Mouse (Mus musculus): ENCODE measurements around the gene Pdhb. TPM values are rescaled to one million over a fixed set of nuclear protein-coding genes. Genes with fewer than 3 reads are reported as not detected.

The Pdhb gene
- polyA plus RNA-seq, 1 experiment from 2014 or later = 413 TPM

DNA sequence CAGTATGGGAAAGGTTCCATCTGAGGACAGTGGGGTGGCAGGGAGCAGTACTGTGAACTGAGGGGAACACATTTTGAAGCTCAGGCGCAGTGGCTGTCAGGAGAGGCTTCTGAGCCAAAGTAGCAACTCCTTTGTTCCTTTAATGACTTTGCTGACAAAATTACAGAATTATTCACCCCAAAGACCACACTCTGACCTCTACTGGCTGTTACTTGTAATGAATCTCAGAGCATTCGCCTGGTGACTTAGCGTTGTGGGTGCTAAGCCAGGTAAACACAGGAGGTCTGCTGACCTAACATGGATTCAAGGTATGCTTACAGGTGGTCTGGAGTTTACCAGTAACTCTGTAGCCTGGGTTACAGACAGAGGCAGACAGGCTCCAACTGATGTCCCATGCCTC is 15.9 kb downstream of the Pdhb start:
- no peak overlapping the region for H3K9ac ChIP-seq (ENCODE audit: low read depth, low read length)
- no peak overlapping the region for H3K4me3 ChIP-seq (ENCODE audit: low read depth, low read length)
- 32% methylated on average over 3 of the region's 3 CpGs for WGBS (ENCODE audit: insufficient replicate concordance)
- no peaks in the 10 kb centered on the region for H3K27me3 ChIP-seq (ENCODE audit: control insufficient read depth, insufficient read depth, low read length)
- H3K4me1 ChIP-seq (ENCODE audit: control insufficient read depth, insufficient read depth, low read length) = no peaks in the 10 kb centered on the region
- H3K27ac ChIP-seq (ENCODE audit: low read depth, low read length) = no peak overlapping the region
- H3K9me3 ChIP-seq (replicated peaks; ENCODE audit: control insufficient read depth, low read length) = no peaks in the 10 kb centered on the region
- peaks cover 3% of the 10 kb centered on the region; the same call in 1 of the 2 replicates for H3K36me3 ChIP-seq (ENCODE audit: control insufficient read depth, insufficient read depth, low read length)
- ATAC-seq (replicated peaks; ENCODE audit: insufficient number of reproducible peaks, low FRiP score, low TSS enrichment) = no peak
- H3K4me2 ChIP-seq = no peak overlapping the region

DNA sequence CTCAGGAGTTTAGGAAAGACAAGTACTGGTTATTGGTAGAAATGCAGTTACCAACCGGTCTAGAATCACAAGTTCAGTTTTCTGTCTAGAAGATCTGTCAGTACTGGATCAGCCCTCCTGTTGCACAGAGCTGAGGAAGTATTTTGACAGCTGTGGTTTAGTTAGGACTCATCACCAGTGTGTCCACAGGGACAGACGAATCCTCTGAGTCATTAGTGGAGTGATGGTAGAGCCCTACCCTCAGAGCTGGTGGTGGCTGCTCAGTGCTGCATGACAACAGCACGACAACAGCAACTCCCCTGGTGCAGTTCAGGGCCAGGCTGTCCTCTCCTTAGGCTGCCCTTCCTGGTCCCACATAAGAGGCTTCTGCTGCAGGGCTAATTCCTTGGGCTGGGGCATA is 18.8 kb downstream of the Pdhb start:
- Histone ChIP-seq H3K9ac (ENCODE audit: low read depth, low read length) (no peak overlapping the region), H3K9me3 (replicated peaks; ENCODE audit: control insufficient read depth, low read length) (no peaks in the 10 kb centered on the region), H3K4me2 (no peak overlapping the region), H3K4me1 (ENCODE audit: control insufficient read depth, insufficient read depth, low read length) (no peaks in the 10 kb centered on the region), H3K4me3 (ENCODE audit: low read depth, low read length) (no peak overlapping the region), H3K27ac (ENCODE audit: low read depth, low read length) (no peak overlapping the region), H3K27me3 (ENCODE audit: control insufficient read depth, insufficient read depth, low read length) (no peaks in the 10 kb centered on the region), H3K36me3 (ENCODE audit: control insufficient read depth, insufficient read depth, low read length) (peaks cover 7% of the 10 kb centered on the region)
- no peak for ATAC-seq (replicated peaks; ENCODE audit: insufficient number of reproducible peaks, low FRiP score, low TSS enrichment)
- whole genome bisulfite sequencing (ENCODE audit: insufficient replicate concordance) = 73% methylated on average over 3 of the region's 3 CpGs

DNA sequence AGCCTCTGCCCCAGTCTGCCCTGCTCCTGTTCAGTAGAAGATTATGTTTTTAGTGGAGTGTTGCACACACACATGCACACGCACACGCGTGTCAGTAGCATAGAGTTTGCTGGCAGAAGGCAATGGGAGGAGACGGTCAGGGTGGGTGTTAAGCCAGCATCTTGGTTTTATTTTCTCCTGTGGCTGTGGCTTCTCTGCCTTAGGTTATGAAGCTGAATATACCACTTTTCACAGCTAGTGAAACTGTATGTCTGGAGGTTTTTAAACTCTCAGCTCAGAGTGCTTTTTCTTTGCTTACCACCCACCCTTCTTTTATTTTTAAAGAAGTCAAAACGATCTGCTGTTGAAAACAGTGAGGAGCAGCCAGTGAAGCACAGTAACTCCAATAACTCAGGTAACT is 21.1 kb downstream of the Pdhb start:
- no peak for ATAC-seq (replicated peaks; ENCODE audit: insufficient number of reproducible peaks, low FRiP score, low TSS enrichment)
- H3K27ac ChIP-seq (ENCODE audit: low read depth, low read length) = no peak overlapping the region
- peaks cover under 1% of the 10 kb centered on the region; the same call in 1 of the 2 replicates for H3K4me1 ChIP-seq (ENCODE audit: control insufficient read depth, insufficient read depth, low read length)
- H3K36me3 ChIP-seq (ENCODE audit: control insufficient read depth, insufficient read depth, low read length) = peaks cover 7% of the 10 kb centered on the region
- no peaks in the 10 kb centered on the region for H3K27me3 ChIP-seq (ENCODE audit: control insufficient read depth, insufficient read depth, low read length)
- WGBS (ENCODE audit: insufficient replicate concordance) = 90% methylated on average over 5 of the region's 5 CpGs
- no peaks in the 10 kb centered on the region for H3K9me3 ChIP-seq (replicated peaks; ENCODE audit: control insufficient read depth, low read length)
- no peak overlapping the region for H3K4me3 ChIP-seq (ENCODE audit: low read depth, low read length)
- H3K9ac ChIP-seq (ENCODE audit: low read depth, low read length) = no peak overlapping the region
- no peak overlapping the region for H3K4me2 ChIP-seq

DNA sequence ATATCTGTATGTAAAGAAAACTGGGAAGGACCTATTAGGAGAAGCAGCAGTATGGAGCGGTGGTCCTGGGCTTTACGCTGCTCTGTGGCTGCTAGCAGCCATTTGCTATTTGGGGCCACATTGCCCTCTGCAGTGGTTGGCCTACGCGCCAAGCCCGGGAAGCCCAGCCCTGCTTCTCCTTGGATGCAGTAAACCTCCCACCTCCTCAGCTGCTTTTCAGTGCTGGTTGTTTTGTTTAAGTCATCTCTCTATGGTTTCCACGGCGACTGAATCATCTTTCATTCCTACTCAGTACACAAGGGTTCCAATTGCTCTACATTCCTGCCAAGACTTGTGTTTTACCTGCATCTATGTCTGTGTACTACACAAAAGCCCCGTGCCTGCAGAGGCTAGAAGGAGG is 24.0 kb downstream of the Pdhb start:
- Histone ChIP-seq H3K9ac (ENCODE audit: low read depth, low read length) (no peak overlapping the region), H3K9me3 (replicated peaks; ENCODE audit: control insufficient read depth, low read length) (no peaks in the 10 kb centered on the region), H3K36me3 (ENCODE audit: control insufficient read depth, insufficient read depth, low read length) (peaks cover 7% of the 10 kb centered on the region), H3K4me2 (no peak overlapping the region), H3K4me1 (ENCODE audit: control insufficient read depth, insufficient read depth, low read length) (peaks cover 7% of the 10 kb centered on the region; the same call in 1 of the 2 replicates), H3K4me3 (ENCODE audit: low read depth, low read length) (no peak overlapping the region), H3K27me3 (ENCODE audit: control insufficient read depth, insufficient read depth, low read length) (no peaks in the 10 kb centered on the region), H3K27ac (ENCODE audit: low read depth, low read length) (no peak overlapping the region)
- ATAC-seq (replicated peaks; ENCODE audit: insufficient number of reproducible peaks, low FRiP score, low TSS enrichment) = no peak
- 89% methylated on average over 8 of the region's 8 CpGs for WGBS (ENCODE audit: insufficient replicate concordance)

DNA sequence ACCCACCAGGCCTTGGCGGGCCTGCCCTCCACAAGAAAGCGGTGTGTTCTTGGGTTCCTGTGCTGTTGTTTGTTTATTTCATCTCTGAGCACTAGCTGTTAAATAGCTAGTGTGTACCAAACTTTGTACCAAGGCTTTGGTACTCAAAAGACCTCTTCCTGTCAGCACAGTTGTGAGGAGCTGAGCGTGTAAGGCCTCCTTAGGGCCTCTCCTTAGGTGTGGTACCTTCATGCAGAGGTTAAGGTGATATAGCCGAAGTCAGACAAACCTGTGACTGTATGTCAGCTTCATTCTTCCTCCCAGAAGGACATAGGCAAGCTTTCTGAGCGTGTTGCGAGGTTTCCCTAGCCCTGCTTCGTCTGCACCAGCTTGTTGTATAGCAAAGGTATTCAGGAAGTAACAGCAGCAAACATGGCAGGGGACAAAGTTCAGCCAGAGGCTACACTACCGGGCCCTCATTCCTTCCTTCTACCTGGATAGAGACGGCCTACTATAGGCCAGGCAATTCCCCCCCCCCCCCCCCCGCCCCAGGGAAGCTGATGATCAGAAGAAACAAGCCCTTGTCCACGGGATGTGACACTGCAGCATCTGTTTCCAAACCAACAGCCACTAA is 26.1 kb downstream of the Pdhb start:
- H3K27me3 ChIP-seq (ENCODE audit: control insufficient read depth, insufficient read depth, low read length) = no peaks in the 10 kb centered on the region
- H3K9ac ChIP-seq (ENCODE audit: low read depth, low read length) = no peak overlapping the region
- no peak overlapping the region for H3K27ac ChIP-seq (ENCODE audit: low read depth, low read length)
- H3K9me3 ChIP-seq (replicated peaks; ENCODE audit: control insufficient read depth, low read length) = no peaks in the 10 kb centered on the region
- no peak for ATAC-seq (replicated peaks; ENCODE audit: insufficient number of reproducible peaks, low FRiP score, low TSS enrichment)
- no peak overlapping the region for H3K4me2 ChIP-seq
- 88% methylated on average over 10 of the region's 11 CpGs for WGBS (ENCODE audit: insufficient replicate concordance)
- no peak overlapping the region for H3K4me3 ChIP-seq (ENCODE audit: low read depth, low read length)
- peaks cover 7% of the 10 kb centered on the region; the same call in 1 of the 2 replicates for H3K4me1 ChIP-seq (ENCODE audit: control insufficient read depth, insufficient read depth, low read length)
- peaks cover 9% of the 10 kb centered on the region for H3K36me3 ChIP-seq (ENCODE audit: control insufficient read depth, insufficient read depth, low read length)

DNA sequence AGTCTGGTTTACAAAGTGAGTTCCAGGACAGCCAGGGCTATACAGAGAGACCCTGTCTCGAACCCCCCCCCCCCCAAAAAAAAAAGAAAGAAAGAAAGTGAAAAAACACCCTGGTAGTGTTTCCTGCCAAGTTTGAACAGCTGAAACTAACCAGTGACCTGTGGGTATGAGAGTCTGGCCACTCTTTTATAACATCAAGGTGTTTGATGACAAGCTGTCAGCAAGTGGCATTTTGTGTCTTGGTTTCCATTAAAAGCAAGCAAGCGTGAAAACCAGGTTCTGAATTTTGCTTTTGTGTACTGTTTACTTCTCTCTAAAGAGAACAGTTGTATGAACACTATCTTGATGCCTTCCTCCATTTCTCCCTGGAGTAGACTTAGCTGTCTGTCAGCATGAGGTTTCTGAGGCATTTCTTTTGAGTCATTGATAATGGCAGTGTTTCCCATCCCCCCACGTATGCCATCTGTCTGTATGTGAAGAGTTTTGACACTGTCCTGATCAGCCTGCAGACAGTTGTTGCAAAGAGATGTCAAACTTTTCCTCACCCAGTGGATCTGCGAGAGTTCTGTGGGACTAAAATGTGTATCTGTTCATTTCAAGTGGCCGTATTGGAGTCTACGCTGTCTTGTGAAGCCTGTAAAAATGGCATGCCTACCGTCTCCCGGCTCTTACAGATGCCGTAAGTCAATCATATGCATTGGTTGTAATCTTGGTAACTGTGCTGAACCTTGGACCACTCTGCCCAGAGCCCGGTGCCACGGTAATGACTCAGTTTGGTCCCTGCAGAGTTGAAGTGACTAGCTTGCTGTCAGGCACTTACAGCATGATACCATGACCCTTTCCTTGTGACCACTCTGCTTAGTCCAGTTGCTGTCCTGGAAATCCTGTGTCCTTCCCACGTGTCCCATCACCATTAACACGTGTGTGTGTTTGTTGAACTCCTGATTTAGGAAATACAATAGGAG is 26.9 kb downstream of the Pdhb start:
- Histone ChIP-seq H3K9me3 (replicated peaks; ENCODE audit: control insufficient read depth, low read length) (no peaks in the 10 kb centered on the region), H3K4me1 (ENCODE audit: control insufficient read depth, insufficient read depth, low read length) (peaks cover 7% of the 10 kb centered on the region; the same call in 1 of the 2 replicates), H3K27me3 (ENCODE audit: control insufficient read depth, insufficient read depth, low read length) (no peaks in the 10 kb centered on the region), H3K27ac (ENCODE audit: low read depth, low read length) (no peak overlapping the region), H3K9ac (ENCODE audit: low read depth, low read length) (no peak overlapping the region), H3K4me3 (ENCODE audit: low read depth, low read length) (no peak overlapping the region), H3K36me3 (ENCODE audit: control insufficient read depth, insufficient read depth, low read length) (peaks cover 4% of the 10 kb centered on the region; the same call in 1 of the 2 replicates), H3K4me2 (no peak overlapping the region)
- WGBS (ENCODE audit: insufficient replicate concordance) = 62% methylated on average over 13 of the region's 13 CpGs
- no peak for ATAC-seq (replicated peaks; ENCODE audit: insufficient number of reproducible peaks, low FRiP score, low TSS enrichment)

DNA sequence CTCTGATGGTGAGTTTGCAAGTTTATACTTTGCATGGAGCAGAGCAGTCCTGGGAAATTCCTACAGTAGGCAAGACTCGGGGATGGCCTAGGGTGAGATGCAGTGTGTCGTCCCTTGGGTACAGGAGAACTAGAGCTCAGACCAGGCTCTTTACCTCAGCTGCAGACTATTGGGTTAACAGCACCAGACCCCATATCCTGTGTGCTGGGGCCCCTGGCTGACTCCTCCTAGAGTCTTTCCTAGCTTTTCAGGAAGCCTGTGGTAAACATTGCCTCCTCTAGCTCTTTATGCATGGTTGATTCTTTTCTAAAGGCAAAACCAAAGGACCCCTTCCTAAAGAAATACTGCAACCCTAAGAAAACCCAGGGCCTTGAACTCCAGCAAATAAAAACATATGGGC is 31.7 kb downstream of the Pdhb start:
- Histone ChIP-seq H3K4me1 (ENCODE audit: control insufficient read depth, insufficient read depth, low read length) (0 out of 2 replicates have a peak, but pooled peaks cover under 1% of the 10 kb centered on the region), H3K27me3 (ENCODE audit: control insufficient read depth, insufficient read depth, low read length) (no peaks in the 10 kb centered on the region), H3K36me3 (ENCODE audit: control insufficient read depth, insufficient read depth, low read length) (0 out of 2 replicates have a peak, but pooled peaks cover 2% of the 10 kb centered on the region), H3K4me3 (ENCODE audit: low read depth, low read length) (no peak overlapping the region), H3K9ac (ENCODE audit: low read depth, low read length) (no peak overlapping the region), H3K9me3 (replicated peaks; ENCODE audit: control insufficient read depth, low read length) (no peaks in the 10 kb centered on the region), H3K4me2 (no peak overlapping the region), H3K27ac (ENCODE audit: low read depth, low read length) (no peak overlapping the region)
- WGBS (ENCODE audit: insufficient replicate concordance) = 92% methylated on average over 2 of the region's 2 CpGs
- no peak for ATAC-seq (replicated peaks; ENCODE audit: insufficient number of reproducible peaks, low FRiP score, low TSS enrichment)

DNA sequence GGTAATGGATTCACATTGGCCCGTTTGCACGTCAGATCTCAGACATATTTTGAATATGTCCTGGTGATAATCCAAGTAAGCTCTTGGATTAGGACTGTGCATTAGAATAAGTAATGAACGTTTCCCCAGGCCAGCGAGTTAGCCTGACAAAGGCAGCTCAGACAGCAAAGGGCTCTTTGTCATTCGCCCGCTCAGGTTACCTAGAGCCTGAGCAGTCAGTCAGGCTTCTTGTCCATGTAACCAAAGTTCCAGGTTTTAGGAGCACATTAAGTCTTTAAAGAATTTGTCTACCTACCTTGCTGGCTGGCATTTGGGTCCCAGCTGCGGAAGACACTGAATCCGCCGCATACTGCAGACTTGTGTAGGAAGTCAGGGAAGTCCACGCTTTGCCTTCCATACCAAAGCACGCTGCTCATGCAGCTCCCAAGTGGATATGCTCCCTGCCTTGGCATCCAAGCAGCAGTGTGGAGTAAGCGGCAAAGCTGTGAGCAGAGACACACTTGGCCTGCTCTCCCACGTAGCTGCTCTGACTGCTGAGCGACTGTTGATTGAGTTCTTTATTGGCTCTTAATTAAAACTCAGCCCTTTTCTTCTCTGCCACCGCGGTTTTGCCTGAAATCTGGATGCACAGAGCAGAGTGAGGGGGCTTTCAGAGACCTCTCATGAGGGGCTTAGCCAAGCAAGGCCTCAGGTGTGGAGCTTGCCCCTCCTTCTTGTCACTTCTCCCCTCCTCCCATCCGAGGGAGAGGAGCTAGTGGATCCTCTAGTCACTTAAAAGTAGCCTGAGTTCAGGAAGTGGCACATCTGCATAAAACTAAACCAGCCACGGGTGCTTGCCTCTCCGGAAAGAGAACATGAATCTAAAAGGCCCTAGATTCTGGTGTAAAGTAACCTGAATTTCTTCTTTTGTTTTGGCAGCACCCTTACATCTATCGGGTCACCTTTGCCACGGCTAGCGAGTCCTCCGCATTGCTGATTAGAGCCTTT is 32.8 kb downstream of the Pdhb start:
- H3K9ac ChIP-seq (ENCODE audit: low read depth, low read length) = no peak overlapping the region
- 79% methylated on average over 23 of the region's 23 CpGs for WGBS (ENCODE audit: insufficient replicate concordance)
- no peak overlapping the region for H3K4me2 ChIP-seq
- no peak overlapping the region for H3K27ac ChIP-seq (ENCODE audit: low read depth, low read length)
- H3K9me3 ChIP-seq (replicated peaks; ENCODE audit: control insufficient read depth, low read length) = no peaks in the 10 kb centered on the region
- no peaks in the 10 kb centered on the region for H3K4me1 ChIP-seq (ENCODE audit: control insufficient read depth, insufficient read depth, low read length)
- 0 out of 2 replicates have a peak, but pooled peaks cover 2% of the 10 kb centered on the region for H3K36me3 ChIP-seq (ENCODE audit: control insufficient read depth, insufficient read depth, low read length)
- no peak overlapping the region for H3K4me3 ChIP-seq (ENCODE audit: low read depth, low read length)
- H3K27me3 ChIP-seq (ENCODE audit: control insufficient read depth, insufficient read depth, low read length) = no peaks in the 10 kb centered on the region
- ATAC-seq (replicated peaks; ENCODE audit: insufficient number of reproducible peaks, low FRiP score, low TSS enrichment) = no peak
